Mouse (Mus musculus): ENCODE data around the gene Actrt2.
A peak's percentile ranks its signal among the peaks of the same experiment; 100 is the strongest.

Gene Actrt2

GRCm38 (mm10) chr4:154667767-154668166, at the start of gene Actrt2:
Gene Actrt2, minus strand, starts transcription at chr4:154667867.
- no peak for DNase-seq (ENCODE audit: extremely low spot score, low spot score)

GRCm38 (mm10) chr4:154709391-154710107, 41.9 kb upstream of the Actrt2 start:
- DNase-seq (ENCODE audit: extremely low spot score, low spot score): no peak

- no peak for DNase-seq (ENCODE audit: extremely low spot score, low spot score)
Measured at GRCm38 (mm10) chr4:154708811-154709210, 41.1 kb upstream of the Actrt2 start.

GRCm38 (mm10) chr4:154708223-154708622, 40.6 kb upstream of the Actrt2 start:
- no peak for DNase-seq (ENCODE audit: extremely low spot score, low spot score)

GRCm38 (mm10) chr4:154707521-154707920, 39.9 kb upstream of the Actrt2 start:
- no peak for DNase-seq (ENCODE audit: extremely low spot score, low spot score)

GRCm38 (mm10) chr4:154706442-154706841, 38.8 kb upstream of the Actrt2 start:
- no peak for DNase-seq (ENCODE audit: extremely low spot score, low spot score)

GRCm38 (mm10) chr4:154705681-154706080, 38.0 kb upstream of the Actrt2 start:
- no peak for DNase-seq (ENCODE audit: extremely low spot score, low spot score)

- peak; percentile 10 for DNase-seq (ENCODE audit: extremely low spot score, low spot score)
Measured at GRCm38 (mm10) chr4:154705056-154705455, 37.4 kb upstream of the Actrt2 start.

- DNase-seq (ENCODE audit: extremely low spot score, low spot score): no peak
Measured at GRCm38 (mm10) chr4:154704591-154704990, 36.9 kb upstream of the Actrt2 start.

GRCm38 (mm10) chr4:154703426-154704070, 35.9 kb upstream of the Actrt2 start:
- no peak for DNase-seq (ENCODE audit: extremely low spot score, low spot score)

- DNase-seq (ENCODE audit: extremely low spot score, low spot score): no peak
Measured at GRCm38 (mm10) chr4:154702931-154703330, 35.3 kb upstream of the Actrt2 start.

GRCm38 (mm10) chr4:154702186-154702585, 34.5 kb upstream of the Actrt2 start:
- DNase-seq (ENCODE audit: extremely low spot score, low spot score): no peak

GRCm38 (mm10) chr4:154700921-154701412, 33.3 kb upstream of the Actrt2 start:
- no peak for DNase-seq (ENCODE audit: extremely low spot score, low spot score)

- no peak for DNase-seq (ENCODE audit: extremely low spot score, low spot score)
Measured at GRCm38 (mm10) chr4:154700436-154700835, 32.8 kb upstream of the Actrt2 start.

GRCm38 (mm10) chr4:154699236-154699635, 31.6 kb upstream of the Actrt2 start:
- no peak for DNase-seq (ENCODE audit: extremely low spot score, low spot score)

GRCm38 (mm10) chr4:154698631-154699030, 31.0 kb upstream of the Actrt2 start:
- DNase-seq (ENCODE audit: extremely low spot score, low spot score): no peak

GRCm38 (mm10) chr4:154698021-154698590, 30.4 kb upstream of the Actrt2 start:
- DNase-seq (ENCODE audit: extremely low spot score, low spot score): no peak

GRCm38 (mm10) chr4:154697476-154697875, 29.8 kb upstream of the Actrt2 start:
- no peak for DNase-seq (ENCODE audit: extremely low spot score, low spot score)

- DNase-seq (ENCODE audit: extremely low spot score, low spot score): no peak
Measured at GRCm38 (mm10) chr4:154696552-154696951, 28.9 kb upstream of the Actrt2 start.

GRCm38 (mm10) chr4:154696146-154696545, 28.5 kb upstream of the Actrt2 start:
- peak; percentile 46 for DNase-seq (ENCODE audit: extremely low spot score, low spot score)

GRCm38 (mm10) chr4:154694361-154694760, 26.7 kb upstream of the Actrt2 start:
- DNase-seq (ENCODE audit: extremely low spot score, low spot score): no peak

GRCm38 (mm10) chr4:154693348-154694015, 25.8 kb upstream of the Actrt2 start:
- peak; percentile 53 for DNase-seq (ENCODE audit: extremely low spot score, low spot score)
